Mouse (Mus musculus): Measurements from ENCODE around the gene Olfr522.

Olfr522 gene

DNA sequence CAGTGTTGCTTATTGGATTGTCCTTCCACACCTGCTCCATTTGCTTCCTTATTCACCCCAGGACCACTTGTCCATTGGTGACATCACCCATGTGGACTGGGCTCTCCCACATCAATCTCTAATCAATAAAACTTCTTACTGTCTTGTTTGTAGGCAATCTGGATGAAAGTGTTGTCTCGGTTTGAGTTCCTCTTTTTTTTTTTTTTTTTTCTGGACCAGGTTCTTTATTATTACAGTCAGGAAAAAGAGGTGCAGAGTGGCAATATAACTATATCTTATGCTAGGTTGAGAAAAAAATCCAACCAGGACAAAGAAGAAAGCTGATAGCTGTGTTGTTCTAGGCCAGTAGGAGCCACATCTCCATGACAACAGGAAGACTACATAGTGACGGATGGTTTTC, 16.1 kb upstream of the Olfr522 start:
- Histone ChIP-seq H3K36me3 (ENCODE audit: insufficient read depth, low read length) (no peaks in the 10 kb centered on the region), H3K4me3 (replicated peaks; ENCODE audit: low read length) (no peak overlapping the region), H3K9me3 (ENCODE audit: low read length) (no peaks in the 10 kb centered on the region), H3K27me3 (ENCODE audit: insufficient read depth, low read length) (no peaks in the 10 kb centered on the region; the same call in 1 of the 2 replicates), H3K4me1 (replicated peaks; ENCODE audit: low read depth, low read length) (no peaks in the 10 kb centered on the region)
- no peak for TF ChIP-seq CTCF (conservative IDR thresholded peaks at IDR 0.05; ENCODE audit: low read length)
- no peak for TF ChIP-seq NANOG (IDR thresholded peaks at IDR 0.05; ENCODE audit: borderline replicate concordance, low read length)
- no peak for TF ChIP-seq POU5F1 (IDR thresholded peaks at IDR 0.05; ENCODE audit: borderline replicate concordance, low read length)

DNA sequence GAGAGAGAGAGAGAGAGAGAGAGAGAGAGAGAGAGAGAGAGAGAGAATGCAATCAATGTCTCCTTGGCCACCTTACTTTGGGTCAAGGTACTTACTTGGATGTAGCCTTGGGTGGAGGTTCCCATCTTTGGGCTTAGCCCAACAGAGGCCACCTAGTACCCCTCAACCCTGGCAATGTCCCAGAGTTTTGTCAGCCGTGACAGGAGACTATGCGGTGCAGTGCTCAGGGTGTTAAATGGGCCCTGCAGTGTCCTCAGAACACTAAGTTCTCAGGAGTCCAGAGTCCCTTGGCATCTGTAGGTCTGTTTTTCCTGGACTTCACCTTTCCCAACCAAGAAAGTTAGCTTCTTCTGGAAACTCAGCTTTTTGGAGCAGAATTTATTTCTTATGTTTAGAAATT, 14.6 kb upstream of the Olfr522 start:
- Histone ChIP-seq H3K4me1 (replicated peaks; ENCODE audit: low read depth, low read length) (no peaks in the 10 kb centered on the region), H3K9me3 (ENCODE audit: low read length) (no peaks in the 10 kb centered on the region), H3K4me3 (replicated peaks; ENCODE audit: low read length) (no peak overlapping the region), H3K27me3 (ENCODE audit: insufficient read depth, low read length) (no peaks in the 10 kb centered on the region), H3K36me3 (ENCODE audit: insufficient read depth, low read length) (no peaks in the 10 kb centered on the region)
- TF ChIP-seq CTCF (conservative IDR thresholded peaks at IDR 0.05; ENCODE audit: low read length) (no peak), NANOG (IDR thresholded peaks at IDR 0.05; ENCODE audit: borderline replicate concordance, low read length) (no peak), POU5F1 (IDR thresholded peaks at IDR 0.05; ENCODE audit: borderline replicate concordance, low read length) (no peak)

DNA sequence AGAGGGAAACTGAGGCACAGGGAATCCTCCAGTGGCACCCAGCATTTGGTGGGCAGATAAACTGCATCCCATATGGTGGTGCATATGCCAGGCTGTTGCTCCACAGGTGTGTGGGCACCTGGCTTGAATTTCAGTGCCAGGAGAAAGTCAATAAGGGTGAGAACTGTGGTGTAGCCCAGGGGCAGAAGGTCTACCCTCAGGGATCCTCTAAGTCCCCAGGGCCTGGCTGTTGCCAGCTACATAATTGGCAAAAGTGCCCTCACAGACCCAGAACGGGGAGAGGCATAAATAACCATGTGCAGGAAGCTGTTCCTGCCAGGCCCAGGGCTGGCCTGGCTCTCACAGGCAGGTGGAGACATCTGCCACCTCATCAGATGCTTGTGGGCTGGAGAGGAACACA, 8.4 kb upstream of the Olfr522 start, which contains the start of gene Olfr523:
Olfr523 (plus strand) TSS at position 282 of the 400 bp plus-strand sequence.
- H3K4me3 ChIP-seq (replicated peaks; ENCODE audit: low read length) = no peak within 1 kb of the TSS
- H3K27me3 ChIP-seq (ENCODE audit: insufficient read depth, low read length) = no peaks in the 10 kb centered on the region; the same call in 1 of the 2 replicates
- no peaks in the 10 kb centered on the region for H3K36me3 ChIP-seq (ENCODE audit: insufficient read depth, low read length)
- TF ChIP-seq CTCF (conservative IDR thresholded peaks at IDR 0.05; ENCODE audit: low read length) (no peak), POU5F1 (IDR thresholded peaks at IDR 0.05; ENCODE audit: borderline replicate concordance, low read length) (no peak), NANOG (IDR thresholded peaks at IDR 0.05; ENCODE audit: borderline replicate concordance, low read length) (no peak)
- peaks cover 15% of the 10 kb centered on the region for H3K4me1 ChIP-seq (replicated peaks; ENCODE audit: low read depth, low read length)
- no peaks in the 10 kb centered on the region; the same call in 1 of the 2 replicates for H3K9me3 ChIP-seq (ENCODE audit: low read length)

DNA sequence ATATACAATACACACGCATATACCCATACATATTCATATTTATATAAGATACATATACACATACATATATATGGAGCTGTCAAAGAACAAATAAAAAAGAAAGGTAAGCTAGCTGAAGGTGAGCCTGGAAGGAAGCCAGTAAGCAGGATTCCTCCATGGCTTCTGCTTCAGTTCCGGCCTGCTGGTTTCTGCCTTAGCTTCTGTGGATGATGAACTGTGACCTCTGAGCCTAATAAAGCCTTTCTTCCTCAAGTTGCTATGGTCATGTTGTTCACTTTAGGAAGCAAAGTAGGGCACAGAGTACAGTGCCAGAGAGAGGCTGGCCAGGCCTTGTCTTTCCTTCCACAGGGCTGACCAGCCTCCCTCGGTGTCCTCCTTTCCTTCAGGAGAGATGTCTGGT, 6.3 kb upstream of the Olfr522 start:
- Histone ChIP-seq H3K9me3 (ENCODE audit: low read length) (no peaks in the 10 kb centered on the region; the same call in 1 of the 2 replicates), H3K36me3 (ENCODE audit: insufficient read depth, low read length) (no peaks in the 10 kb centered on the region), H3K4me1 (replicated peaks; ENCODE audit: low read depth, low read length) (peaks cover 17% of the 10 kb centered on the region), H3K4me3 (replicated peaks; ENCODE audit: low read length) (no peak overlapping the region), H3K27me3 (ENCODE audit: insufficient read depth, low read length) (no peaks in the 10 kb centered on the region; the same call in 1 of the 2 replicates)
- TF ChIP-seq CTCF (conservative IDR thresholded peaks at IDR 0.05; ENCODE audit: low read length) (no peak), NANOG (IDR thresholded peaks at IDR 0.05; ENCODE audit: borderline replicate concordance, low read length) (no peak), POU5F1 (IDR thresholded peaks at IDR 0.05; ENCODE audit: borderline replicate concordance, low read length) (no peak)

DNA sequence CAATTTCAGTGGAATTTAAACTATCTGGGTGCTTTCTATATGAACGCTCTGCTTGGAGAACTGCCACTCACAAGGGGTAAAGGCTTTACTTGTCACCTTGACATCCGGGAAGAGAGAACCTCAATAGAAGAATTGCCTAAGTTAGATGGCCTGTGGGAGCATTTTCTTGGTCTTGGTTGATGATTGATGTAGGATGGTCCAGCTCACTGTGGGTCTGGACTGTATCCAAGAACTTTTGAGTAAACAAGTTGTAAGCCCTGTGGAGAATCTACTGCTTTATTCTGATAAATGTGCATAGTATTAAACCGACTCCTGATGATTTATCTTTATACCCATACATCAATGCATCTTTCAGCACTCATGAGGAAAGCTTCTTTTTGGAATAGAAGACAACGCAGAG, 4.8 kb upstream of the Olfr522 start:
- TF ChIP-seq NANOG (IDR thresholded peaks at IDR 0.05; ENCODE audit: borderline replicate concordance, low read length) (no peak), CTCF (conservative IDR thresholded peaks at IDR 0.05; ENCODE audit: low read length) (no peak), POU5F1 (IDR thresholded peaks at IDR 0.05; ENCODE audit: borderline replicate concordance, low read length) (no peak)
- no peaks in the 10 kb centered on the region; the same call in 1 of the 2 replicates for H3K9me3 ChIP-seq (ENCODE audit: low read length)
- no peaks in the 10 kb centered on the region for H3K36me3 ChIP-seq (ENCODE audit: insufficient read depth, low read length)
- H3K27me3 ChIP-seq (ENCODE audit: insufficient read depth, low read length) = no peaks in the 10 kb centered on the region; the same call in 1 of the 2 replicates
- H3K4me1 ChIP-seq (replicated peaks; ENCODE audit: low read depth, low read length) = peaks cover 18% of the 10 kb centered on the region
- H3K4me3 ChIP-seq (replicated peaks; ENCODE audit: low read length) = no peak overlapping the region

DNA sequence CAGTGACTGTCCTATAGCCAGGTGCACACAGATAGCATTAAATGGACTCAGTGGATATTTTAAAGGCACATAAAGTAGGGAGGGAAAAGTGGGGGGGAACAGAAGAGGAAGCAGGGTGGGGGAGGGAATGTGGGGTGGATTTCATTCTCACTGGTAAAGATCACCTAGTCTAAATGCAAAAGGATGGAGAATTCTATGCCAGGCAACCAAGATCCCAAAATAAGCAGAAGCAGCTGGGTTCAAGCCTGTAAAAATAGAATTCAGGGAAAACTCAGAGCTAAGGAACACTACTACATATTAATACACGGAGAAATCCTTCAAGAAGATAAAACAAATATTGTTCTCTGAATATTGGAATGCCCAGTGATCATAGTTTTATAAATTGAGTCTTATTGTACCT, 3.4 kb upstream of the Olfr522 start:
- Histone ChIP-seq H3K4me1 (replicated peaks; ENCODE audit: low read depth, low read length) (peaks cover 18% of the 10 kb centered on the region), H3K9me3 (ENCODE audit: low read length) (no peaks in the 10 kb centered on the region; the same call in 1 of the 2 replicates), H3K4me3 (replicated peaks; ENCODE audit: low read length) (no peak overlapping the region), H3K27me3 (ENCODE audit: insufficient read depth, low read length) (0 out of 2 replicates have a peak, but pooled peaks cover 6% of the 10 kb centered on the region), H3K36me3 (ENCODE audit: insufficient read depth, low read length) (no peaks in the 10 kb centered on the region)
- TF ChIP-seq CTCF (conservative IDR thresholded peaks at IDR 0.05; ENCODE audit: low read length) (no peak), POU5F1 (IDR thresholded peaks at IDR 0.05; ENCODE audit: borderline replicate concordance, low read length) (no peak), NANOG (IDR thresholded peaks at IDR 0.05; ENCODE audit: borderline replicate concordance, low read length) (no peak)

DNA sequence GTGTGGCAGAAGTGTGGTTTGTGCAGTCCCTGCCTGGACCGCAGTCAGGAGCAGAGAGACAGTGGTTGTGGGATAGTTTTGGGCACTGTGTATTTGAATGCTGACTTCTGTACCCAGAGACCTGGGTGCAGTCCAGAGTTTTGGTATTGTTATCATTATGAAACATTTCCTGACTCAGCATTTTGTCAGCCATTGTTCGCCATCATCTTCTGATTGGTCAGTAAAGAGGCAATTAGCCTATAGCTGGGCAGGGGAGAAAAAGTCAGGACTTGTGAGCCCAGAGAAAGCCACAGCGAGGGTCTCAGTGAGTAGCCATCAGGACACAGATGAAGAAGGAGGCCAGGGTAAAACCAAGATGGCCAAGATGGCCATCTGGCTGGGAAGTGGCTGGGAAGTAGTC, 4.2 kb downstream of the Olfr522 start:
- Histone ChIP-seq H3K27me3 (ENCODE audit: insufficient read depth, low read length) (peaks cover 38% of the 10 kb centered on the region), H3K4me3 (replicated peaks; ENCODE audit: low read length) (no peak overlapping the region), H3K36me3 (ENCODE audit: insufficient read depth, low read length) (no peaks in the 10 kb centered on the region), H3K4me1 (replicated peaks; ENCODE audit: low read depth, low read length) (no peaks in the 10 kb centered on the region), H3K9me3 (ENCODE audit: low read length) (peaks cover 13% of the 10 kb centered on the region)
- no peak for TF ChIP-seq NANOG (IDR thresholded peaks at IDR 0.05; ENCODE audit: borderline replicate concordance, low read length)
- no peak for TF ChIP-seq POU5F1 (IDR thresholded peaks at IDR 0.05; ENCODE audit: borderline replicate concordance, low read length)
- TF ChIP-seq CTCF (conservative IDR thresholded peaks at IDR 0.05; ENCODE audit: low read length) = no peak

DNA sequence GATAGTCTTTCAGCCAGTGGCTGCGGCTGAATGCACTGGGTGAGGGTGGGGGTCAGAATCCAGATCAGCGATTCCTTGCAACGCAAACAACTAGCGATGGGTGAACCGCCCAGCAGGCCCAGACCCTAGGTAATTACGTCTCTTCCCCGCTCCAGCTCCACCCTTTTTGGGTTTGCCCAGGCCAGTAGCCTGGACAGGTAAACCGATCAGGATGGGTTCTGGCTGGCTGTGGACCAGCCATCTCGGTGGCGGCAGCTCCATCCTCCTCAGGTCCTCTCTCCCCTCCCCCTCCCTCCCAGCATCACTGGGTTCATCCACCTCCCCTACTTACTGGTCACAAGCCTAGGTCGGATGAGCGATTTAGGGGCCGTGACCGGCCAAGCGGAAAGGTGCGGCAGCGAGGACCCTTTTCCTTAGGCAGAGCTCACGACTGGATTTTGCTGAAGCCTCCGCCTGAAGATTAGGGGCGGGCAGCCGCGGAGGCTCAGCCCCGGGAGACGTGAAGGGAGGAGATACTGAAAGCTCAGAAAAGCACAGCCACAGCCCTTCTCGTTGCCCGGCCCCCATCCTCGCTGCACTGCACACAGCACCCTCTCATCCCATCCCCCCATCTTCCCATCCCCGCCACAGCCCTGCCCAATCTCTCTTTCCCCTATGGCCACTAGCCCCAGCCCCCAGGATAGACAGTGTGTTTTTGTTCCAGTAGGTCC, 10.2 kb downstream of the Olfr522 start, which contains the start of gene Sprn:
Sprn (minus strand) TSS at position 660 of the 710 bp plus-strand sequence.
- TF ChIP-seq CTCF (conservative IDR thresholded peaks at IDR 0.05; ENCODE audit: low read length) (no peak), NANOG (IDR thresholded peaks at IDR 0.05; ENCODE audit: borderline replicate concordance, low read length) (no peak), POU5F1 (IDR thresholded peaks at IDR 0.05; ENCODE audit: borderline replicate concordance, low read length) (no peak)
- H3K36me3 ChIP-seq (ENCODE audit: insufficient read depth, low read length) = peaks cover 19% of the 10 kb centered on the region
- peaks cover 25% of the 10 kb centered on the region for H3K4me1 ChIP-seq (replicated peaks; ENCODE audit: low read depth, low read length)
- no peaks in the 10 kb centered on the region for H3K9me3 ChIP-seq (ENCODE audit: low read length)
- peak within 1 kb of the TSS; percentile 76 for H3K4me3 ChIP-seq (replicated peaks; ENCODE audit: low read length)
- H3K27me3 ChIP-seq (ENCODE audit: insufficient read depth, low read length) = peaks cover 62% of the 10 kb centered on the region

Measured in E14TG2a.4 (cell line).